14 mouse cellular contexts compared by ENCODE assay signal in genomic region chr4:154781391-154781790, GRCm38 (mm10). TPM values are rescaled to one million over a fixed set of nuclear protein-coding genes. Genes with fewer than 3 reads are reported as not detected.
A peak's percentile ranks its signal among the peaks of the same experiment; 100 is the strongest.
DNase-seq lines count a peak whose midpoint lies in the region; ATAC-seq and TF ChIP-seq lines count a peak whose summit lies in the region.
"Had no signal": no experiment of that assay in that cellular context is flagged by ENCODE, and none has a peak within 500 bp of the region (broad histone marks: within the 10 kb centered on the region; RNA-seq: fewer than 3 reads in every experiment).

No protein-coding gene starts in this region.

- H3K27me3 ChIP-seq in kidney, embryonic 16.5 days (ENCODE audit: insufficient read depth, low read length) = 0 out of 2 replicates have a peak, but pooled peaks cover 3% of the 10 kb centered on the region
- H3K27me3 ChIP-seq in neural tube, embryonic 12.5 days (replicated peaks) = no peaks in the 10 kb centered on the region
- H3K27me3 ChIP-seq in forebrain, postnatal 0 days (ENCODE audit: insufficient read depth, low read length) = no peaks in the 10 kb centered on the region
- H3K27me3 ChIP-seq: heart, embryonic 12.5 days had no signal

- DNase-seq in gastrocnemius, adult 2 months = no peak
- DNase-seq in gastrocnemius, postnatal 36 days = no peak
- peak; percentile 78 for DNase-seq in forelimb bud, embryonic 11.5 days (ENCODE audit: low read depth, low spot score)
- no peak for DNase-seq in cerebellum, adult 11-12 months
- DNase-seq in heart, adult 9 months (ENCODE audit: low spot score in 2 of 2) = no peak
- no peak for DNase-seq in forebrain, postnatal 0 days
- DNase-seq: cerebellum, postnatal 36 days had no signal

- WGBS in kidney, embryonic 16.5 days = under 1% methylated on average over 11 of the region's 11 CpGs
- WGBS in neural tube, embryonic 12.5 days = 5% methylated on average over 11 of the region's 11 CpGs
- 32% methylated on average over 11 of the region's 11 CpGs for WGBS in forebrain, postnatal 0 days

- peak overlapping the region; percentile 31; the same call in 1 of the 2 replicates for H3K27ac ChIP-seq in gastrocnemius, adult 2 months
- H3K27ac ChIP-seq in kidney, embryonic 16.5 days (ENCODE audit: low read length) = peak overlapping the region; percentile 19; the same call in 1 of the 2 replicates
- peak overlapping the region; percentile 7; the same call in 1 of the 2 replicates for H3K27ac ChIP-seq in neural tube, embryonic 12.5 days
- no peak overlapping the region for H3K27ac ChIP-seq in forebrain, postnatal 0 days (ENCODE audit: low read depth, low read length)
- H3K27ac ChIP-seq: forebrain, embryonic 12.5 days; macrophage had no signal

- peaks cover 36% of the 10 kb centered on the region for H3K4me1 ChIP-seq in kidney, embryonic 16.5 days (ENCODE audit: insufficient read depth, low read length)
- H3K4me1 ChIP-seq in neural tube, embryonic 12.5 days = peaks cover 31% of the 10 kb centered on the region
- H3K4me1 ChIP-seq in forebrain, postnatal 0 days (ENCODE audit: insufficient read depth) = no peaks in the 10 kb centered on the region

- H3K9ac ChIP-seq in kidney, embryonic 16.5 days (replicated peaks; ENCODE audit: low read length) = no peak overlapping the region
- H3K9ac ChIP-seq in neural tube, embryonic 12.5 days = no peak overlapping the region
- no peak overlapping the region for H3K9ac ChIP-seq in forebrain, postnatal 0 days
- H3K9ac ChIP-seq: forebrain, embryonic 12.5 days; heart, embryonic 12.5 days had no signal

- H3K4me3 ChIP-seq in gastrocnemius, adult 2 months = no peak overlapping the region
- no peak overlapping the region for H3K4me3 ChIP-seq in kidney, embryonic 16.5 days (ENCODE audit: low read length)
- H3K4me3 ChIP-seq in neural tube, embryonic 12.5 days = no peak overlapping the region
- H3K4me3 ChIP-seq in forebrain, postnatal 0 days (ENCODE audit: low read depth, low read length) = no peak overlapping the region
- H3K4me3 ChIP-seq: forebrain, embryonic 12.5 days; heart, embryonic 12.5 days had no signal

- H3K9me3 ChIP-seq in kidney, embryonic 16.5 days (ENCODE audit: low read length) = no peaks in the 10 kb centered on the region
- no peaks in the 10 kb centered on the region for H3K9me3 ChIP-seq in neural tube, embryonic 12.5 days
- no peaks in the 10 kb centered on the region for H3K9me3 ChIP-seq in forebrain, postnatal 0 days (ENCODE audit: low read length)
- H3K9me3 ChIP-seq: forebrain, embryonic 12.5 days had no signal

- ATAC-seq in kidney, embryonic 16.5 days (ENCODE audit: low FRiP score, low TSS enrichment) = peak; percentile 62
- peak; percentile 81 for ATAC-seq in neural tube, embryonic 12.5 days (ENCODE audit: low FRiP score, low read depth)
- no peak for ATAC-seq in forebrain, postnatal 0 days
- ATAC-seq: Patski had no signal

- H3K36me3 ChIP-seq in kidney, embryonic 16.5 days (ENCODE audit: insufficient read depth, low read length) = no peaks in the 10 kb centered on the region
- H3K36me3 ChIP-seq in neural tube, embryonic 12.5 days = no peaks in the 10 kb centered on the region
- no peaks in the 10 kb centered on the region for H3K36me3 ChIP-seq in forebrain, postnatal 0 days (ENCODE audit: insufficient read depth)
- H3K36me3 ChIP-seq: forebrain, embryonic 12.5 days; heart, embryonic 12.5 days had no signal

- intact Hi-C loops in gastrocnemius, adult 2 months (cut with DNase I) = no loop called here
- intact Hi-C loops in gastrocnemius, postnatal 36 days (cut with DNase I) = loop anchor here (10.0 kb wide), 1 partner anchor 327 kb away; no protein-coding TSS in a partner anchor

- H3K4me2 ChIP-seq in kidney, embryonic 16.5 days (replicated peaks; ENCODE audit: low read depth, low read length) = peak overlapping the region; percentile 10; the same call in 1 of the 2 replicates
- H3K4me2 ChIP-seq in neural tube, embryonic 12.5 days (replicated peaks) = peak overlapping the region; percentile 29
- no peak overlapping the region for H3K4me2 ChIP-seq in forebrain, postnatal 0 days (ENCODE audit: low read depth)
- H3K4me2 ChIP-seq: forebrain, embryonic 12.5 days; heart, embryonic 12.5 days had no signal

- no peak for TF ChIP-seq CTCF in gastrocnemius, adult 2 months (IDR thresholded peaks at IDR 0.05)
- TF ChIP-seq CTCF in forebrain, postnatal 0 days (IDR thresholded peaks at IDR 0.05; ENCODE audit: low read depth) = no peak

RNA-seq across cellular contexts. Expression of gene Ttc34, which starts 55.9 kb away (rescaled TPM):
- not detected for total RNA-seq in gastrocnemius, adult 2 months (2021)
- total RNA-seq in gastrocnemius, postnatal 36 days (2021) = not detected
- polyA plus RNA-seq in kidney, embryonic 16.5 days (2015; fragmentation: Nextera tagmentation; extraction: Ambion mirVana) = 0.24 and 0.59 TPM in 2 replicates
- 0.28 and 0.38 TPM in 2 replicates for polyA plus RNA-seq in neural tube, embryonic 12.5 days (2016; fragmentation: Nextera tagmentation; extraction: Ambion mirVana)
- total RNA-seq in forebrain, postnatal 0 days (2014; rRNA removed) = 3.6 and 3.7 TPM in 2 replicates
- polyA plus RNA-seq in forebrain, postnatal 0 days (2015; fragmentation: Nextera tagmentation; extraction: Ambion mirVana) = 4.1 TPM in 2 replicates
- polyA plus RNA-seq: C2C12, macrophage, Patski had no signal
